Mouse (Mus musculus) stomach, postnatal 0 days (tissue): ENCODE results near the gene Ppp1r27. TPM values are rescaled to one million over a fixed set of nuclear protein-coding genes. Genes with fewer than 3 reads are reported as not detected.

ENCODE experiments used
- ATAC-seq: fragments of 200-750 bp; cut with Nextera tagmentation; 2 replicates; pipeline ENCODE4 v1.8.0; 2017; ENCODE audit not compliant: low FRiP score, low TSS enrichment
- DNase-seq: peaks from one replicate; pipeline ENCODE4 v3.0.0-alpha.2; 2016; ENCODE audit warnings: low spot score
- H3K27ac ChIP-seq: fragments of 300-500 bp; sonication (generic); replicated peaks from 2 replicates; pipeline ENCODE4 v1.5.1; 2014; ENCODE audit warnings: mild to moderate bottlenecking, control low read depth
- H3K27me3 ChIP-seq: fragments of 300-500 bp; sonication (generic); 2 replicates; pipeline ENCODE4 v1.6.1; 2014; ENCODE audit warnings: low read length; ENCODE audit not compliant: control insufficient read depth, insufficient read depth
- H3K36me3 ChIP-seq: fragments of 300-500 bp; sonication (generic); 2 replicates; pipeline ENCODE4 v1.6.1; 2014; ENCODE audit warnings: low read length, mixed read lengths; ENCODE audit not compliant: control insufficient read depth, insufficient read depth
- H3K4me1 ChIP-seq: fragments of 300-500 bp; sonication (generic); replicated peaks from 2 replicates; pipeline ENCODE4 v1.6.1; 2014; ENCODE audit warnings: antibody characterized with exemption; ENCODE audit not compliant: control insufficient read depth, insufficient read depth
- H3K4me2 ChIP-seq: fragments of 300-500 bp; sonication (generic); replicated peaks from 2 replicates; pipeline ENCODE4 v1.6.1; 2014; ENCODE audit warnings: low read depth, mild to moderate bottlenecking, control low read depth, moderate library complexity
- H3K4me3 ChIP-seq: fragments of 300-500 bp; sonication (generic); 2 replicates; pipeline ENCODE4 v1.5.1; 2014; ENCODE audit warnings: low read depth, low read length, control low read depth
- H3K9ac ChIP-seq: fragments of 300-500 bp; sonication (generic); 2 replicates; pipeline ENCODE4 v1.6.1; 2014; ENCODE audit warnings: mild to moderate bottlenecking, low read length, control low read depth, mixed read lengths
- H3K9me3 ChIP-seq: fragments of 300-500 bp; sonication (generic); 2 replicates; pipeline ENCODE4 v1.6.1; 2016; ENCODE audit warnings: low read length; ENCODE audit not compliant: control insufficient read depth
- CTCF ChIP-seq: IDR thresholded peaks from 2 replicates; pipeline ENCODE4 v1.5.1; 2016; ENCODE audit warnings: antibody characterized with exemption, low read depth, mild to moderate bottlenecking, moderate library complexity
- EP300 ChIP-seq: optimal IDR thresholded peaks from 2 replicates; pipeline ENCODE3; 2016; ENCODE audit warnings: antibody characterized with exemption
- WGBS: fragments of 180-500 bp; shearing (Covaris S2); extraction: QIAGEN DNeasy Blood & Tissue Kit; methylation state at CpG from one replicate; pipeline ENCODE4 v1.1.7; 2014; 5-methylcytosine and 5-hydroxymethylcytosine counted together
- polyA plus RNA-seq: library from polyadenylated mRNA; unstranded; fragments of >200 nt; fragmentation: Nextera tagmentation; extraction: Ambion mirVana; gene quantifications from 2 replicates; pipeline ENCODE4 v1.2.1, GENCODE M21; 2015

Ppp1r27 gene
- polyA plus RNA-seq, 1 experiment from 2014 or later: not detected

- H3K4me2 ChIP-seq: no peak overlapping the region
- 43% methylated on average over 2 of the region's 2 CpGs for WGBS
- 0 out of 2 replicates have a peak, but pooled peaks have one; percentile 44 for ATAC-seq
Observed at GRCm38 (mm10) chr11:120547469-120547868, 3.5 kb downstream of the Ppp1r27 start.

GRCm38 (mm10) chr11:120545964-120546363, 5.0 kb downstream of the Ppp1r27 start:
- Histone ChIP-seq H3K9ac (no peak overlapping the region), H3K36me3 (peaks cover 8% of the 10 kb centered on the region), H3K9me3 (no peaks in the 10 kb centered on the region), H3K4me3 (no peak overlapping the region), H3K4me2 (no peak overlapping the region), H3K4me1 (peaks cover 5% of the 10 kb centered on the region; the same call in 1 of the 2 replicates), H3K27ac (no peak overlapping the region), H3K27me3 (no peaks in the 10 kb centered on the region)
- 92% methylated on average over 3 of the region's 3 CpGs for WGBS
- no peak for DNase-seq
- no peak for TF ChIP-seq CTCF
- TF ChIP-seq EP300: no peak
- no peak for ATAC-seq

More at GRCm38 (mm10) chr11:120547469-120547868, 3.5 kb downstream of the Ppp1r27 start:
- H3K27ac ChIP-seq: no peak overlapping the region
- peak; percentile 47 for DNase-seq
- no peak for TF ChIP-seq EP300
- peak; percentile 61 for TF ChIP-seq CTCF
- no peak overlapping the region for H3K9ac ChIP-seq
- no peak overlapping the region for H3K4me3 ChIP-seq
- H3K27me3 ChIP-seq: no peaks in the 10 kb centered on the region
- H3K36me3 ChIP-seq: peaks cover 8% of the 10 kb centered on the region
- H3K9me3 ChIP-seq: no peaks in the 10 kb centered on the region
- H3K4me1 ChIP-seq: peaks cover 5% of the 10 kb centered on the region; the same call in 1 of the 2 replicates

- Histone ChIP-seq H3K27ac (no peak overlapping the region), H3K27me3 (no peaks in the 10 kb centered on the region), H3K9me3 (no peaks in the 10 kb centered on the region), H3K9ac (no peak overlapping the region), H3K36me3 (peaks cover 8% of the 10 kb centered on the region), H3K4me2 (no peak overlapping the region), H3K4me3 (no peak overlapping the region), H3K4me1 (peaks cover 14% of the 10 kb centered on the region)
- DNase-seq (no peak), ATAC-seq (no peak)
- TF ChIP-seq EP300: no peak
- TF ChIP-seq CTCF: no peak
- 77% methylated on average over 6 of the region's 6 CpGs for WGBS
Observed at GRCm38 (mm10) chr11:120542376-120542775, 8.6 kb downstream of the Ppp1r27 start.

- WGBS: 36% methylated on average over 4 of the region's 4 CpGs
- no peak overlapping the region for H3K27ac ChIP-seq
- H3K4me3 ChIP-seq: no peak overlapping the region
- no peak overlapping the region for H3K9ac ChIP-seq
- ATAC-seq (no peak), DNase-seq (no peak)
- no peak overlapping the region for H3K4me2 ChIP-seq
- H3K36me3 ChIP-seq: peaks cover 8% of the 10 kb centered on the region
- H3K4me1 ChIP-seq: peaks cover 14% of the 10 kb centered on the region
- TF ChIP-seq EP300: no peak
- TF ChIP-seq CTCF: peak; percentile 67
- no peaks in the 10 kb centered on the region for H3K9me3 ChIP-seq
- H3K27me3 ChIP-seq: no peaks in the 10 kb centered on the region
Observed at GRCm38 (mm10) chr11:120541907-120542306, 9.0 kb downstream of the Ppp1r27 start.

- H3K36me3 ChIP-seq: peaks cover 7% of the 10 kb centered on the region
- peak; percentile 88 for DNase-seq
- H3K4me3 ChIP-seq: no peak overlapping the region
- no peak overlapping the region for H3K4me2 ChIP-seq
- H3K27me3 ChIP-seq: no peaks in the 10 kb centered on the region
- H3K27ac ChIP-seq: peak overlapping the region; percentile 74
- WGBS: 19% methylated on average over 10 of the region's 10 CpGs
- H3K4me1 ChIP-seq: peaks cover 14% of the 10 kb centered on the region
- TF ChIP-seq CTCF (no peak), EP300 (no peak)
- no peaks in the 10 kb centered on the region for H3K9me3 ChIP-seq
- peak; percentile 88 for ATAC-seq
- no peak overlapping the region for H3K9ac ChIP-seq
Observed at GRCm38 (mm10) chr11:120539285-120540014, 11.5 kb downstream of the Ppp1r27 start.

- H3K9me3 ChIP-seq: no peaks in the 10 kb centered on the region
- TF ChIP-seq EP300 (no peak), CTCF (no peak)
- no peaks in the 10 kb centered on the region for H3K27me3 ChIP-seq
- DNase-seq: no peak
- H3K36me3 ChIP-seq: peaks cover 1% of the 10 kb centered on the region
- H3K4me3 ChIP-seq: no peak overlapping the region
- no peak overlapping the region for H3K4me2 ChIP-seq
- ATAC-seq: no peak; the same call in 1 of the 2 replicates
- H3K9ac ChIP-seq: no peak overlapping the region
- 43% methylated on average over 8 of the region's 8 CpGs for WGBS
- H3K4me1 ChIP-seq: peaks cover 14% of the 10 kb centered on the region
- peak overlapping the region; percentile 74 for H3K27ac ChIP-seq
Observed at GRCm38 (mm10) chr11:120538955-120539284, 12.0 kb downstream of the Ppp1r27 start.
